Mouse (Mus musculus): ENCODE results near the gene Cdh26. TPM values are rescaled to one million over a fixed set of nuclear protein-coding genes. Genes with fewer than 3 reads are reported as not detected.

Gene Cdh26
- polyA plus RNA-seq, 1 experiment from 2014 or later = 0.55 TPM

DNA sequence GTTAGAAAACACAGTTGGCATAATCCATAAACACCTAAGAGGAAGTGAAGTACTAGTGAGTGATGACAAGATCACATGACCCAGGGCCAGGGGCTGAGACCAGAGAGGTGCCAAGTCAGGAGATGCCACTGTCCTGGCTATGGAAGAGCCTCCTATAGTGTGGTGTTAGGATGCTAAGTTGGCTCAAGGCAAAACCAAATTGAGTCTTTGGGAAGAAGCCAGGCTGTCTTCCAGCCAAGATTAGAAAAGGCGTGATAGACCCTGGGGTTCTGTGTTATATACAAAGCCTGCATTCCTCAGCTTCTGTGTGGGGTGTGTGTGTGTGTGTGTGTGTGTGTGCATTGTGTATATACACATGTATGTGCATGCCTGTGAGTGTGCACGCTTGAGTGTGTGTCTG lies 48.7 kb downstream of the Cdh26 start:
- Histone ChIP-seq H3K27me3 (ENCODE audit: control insufficient read depth, insufficient read depth, low read length) (no peaks in the 10 kb centered on the region), H3K9ac (ENCODE audit: low read length) (no peak overlapping the region), H3K4me1 (ENCODE audit: control insufficient read depth, insufficient read depth, low read length) (no peaks in the 10 kb centered on the region), H3K27ac (replicated peaks; ENCODE audit: low read depth, low read length) (no peak overlapping the region), H3K36me3 (ENCODE audit: control insufficient read depth, insufficient read depth, low read length) (no peaks in the 10 kb centered on the region), H3K9me3 (ENCODE audit: control insufficient read depth, low read length) (no peaks in the 10 kb centered on the region), H3K4me3 (ENCODE audit: low read depth, low read length) (no peak overlapping the region), H3K4me2 (ENCODE audit: low read depth, severe bottlenecking) (no peak overlapping the region)
- DNase-seq (ENCODE audit: low spot score) = no peak
- no peak for ATAC-seq (ENCODE audit: insufficient number of reproducible peaks, low FRiP score, low TSS enrichment, low read depth)
- WGBS = 95% methylated on average over 2 of the region's 2 CpGs

DNA sequence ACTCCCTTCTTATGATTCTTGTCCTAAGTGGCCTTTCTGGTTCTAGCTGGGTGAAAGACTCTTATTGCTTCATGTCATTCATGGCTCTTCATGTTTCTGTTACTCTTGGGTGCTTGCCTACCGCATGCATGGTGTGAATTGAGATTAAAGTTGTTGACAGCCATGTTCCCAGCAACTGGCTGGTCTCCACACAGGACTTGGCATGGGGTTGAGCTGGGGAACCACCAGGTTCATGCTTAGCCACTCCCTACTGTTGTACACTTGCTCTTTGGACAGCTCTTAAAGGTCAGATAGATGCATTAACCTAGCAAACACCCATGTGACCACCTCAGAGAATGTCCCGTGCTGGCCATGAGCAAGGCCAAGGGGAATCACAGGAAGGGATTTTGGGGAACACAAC lies 50.6 kb downstream of the Cdh26 start:
- no peaks in the 10 kb centered on the region for H3K4me1 ChIP-seq (ENCODE audit: control insufficient read depth, insufficient read depth, low read length)
- ATAC-seq (ENCODE audit: insufficient number of reproducible peaks, low FRiP score, low TSS enrichment, low read depth) (no peak), DNase-seq (ENCODE audit: low spot score) (no peak)
- no peak overlapping the region for H3K9ac ChIP-seq (ENCODE audit: low read length)
- H3K27ac ChIP-seq (replicated peaks; ENCODE audit: low read depth, low read length) = no peak overlapping the region
- no peaks in the 10 kb centered on the region for H3K27me3 ChIP-seq (ENCODE audit: control insufficient read depth, insufficient read depth, low read length)
- WGBS = 81% methylated on average over 2 of the region's 2 CpGs
- no peaks in the 10 kb centered on the region for H3K9me3 ChIP-seq (ENCODE audit: control insufficient read depth, low read length)
- H3K4me3 ChIP-seq (ENCODE audit: low read depth, low read length) = no peak overlapping the region
- no peaks in the 10 kb centered on the region for H3K36me3 ChIP-seq (ENCODE audit: control insufficient read depth, insufficient read depth, low read length)
- H3K4me2 ChIP-seq (ENCODE audit: low read depth, severe bottlenecking) = no peak overlapping the region

DNA sequence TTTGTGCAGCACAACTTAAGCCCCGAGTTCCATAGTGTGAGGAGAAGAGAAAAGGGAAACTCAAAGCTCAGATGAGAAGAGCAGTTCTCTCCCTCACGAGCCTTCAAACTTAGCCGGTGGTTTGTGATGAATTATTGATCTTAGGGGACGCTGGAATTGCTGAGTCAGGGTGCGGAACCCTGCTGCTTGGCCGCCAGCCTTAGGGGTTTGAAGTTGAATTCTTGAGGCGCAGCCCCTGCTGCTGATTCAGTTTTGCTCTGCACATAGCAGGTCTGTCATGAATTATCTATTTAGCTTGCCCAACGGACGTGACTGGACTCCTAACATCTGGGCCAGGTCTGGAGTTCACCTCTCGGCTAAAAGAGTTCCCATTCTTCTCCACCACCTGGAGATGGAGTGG lies 53.1 kb downstream of the Cdh26 start:
- H3K4me1 ChIP-seq (ENCODE audit: control insufficient read depth, insufficient read depth, low read length) = peaks cover 3% of the 10 kb centered on the region; the same call in 1 of the 2 replicates
- no peak overlapping the region for H3K9ac ChIP-seq (ENCODE audit: low read length)
- H3K4me3 ChIP-seq (ENCODE audit: low read depth, low read length) = no peak overlapping the region
- no peak overlapping the region for H3K27ac ChIP-seq (replicated peaks; ENCODE audit: low read depth, low read length)
- no peaks in the 10 kb centered on the region for H3K27me3 ChIP-seq (ENCODE audit: control insufficient read depth, insufficient read depth, low read length)
- H3K36me3 ChIP-seq (ENCODE audit: control insufficient read depth, insufficient read depth, low read length) = no peaks in the 10 kb centered on the region
- H3K4me2 ChIP-seq (ENCODE audit: low read depth, severe bottlenecking) = no peak overlapping the region
- WGBS = 53% methylated on average over 10 of the region's 10 CpGs
- H3K9me3 ChIP-seq (ENCODE audit: control insufficient read depth, low read length) = no peaks in the 10 kb centered on the region
- DNase-seq (ENCODE audit: low spot score) (no peak), ATAC-seq (ENCODE audit: insufficient number of reproducible peaks, low FRiP score, low TSS enrichment, low read depth) (no peak)

DNA sequence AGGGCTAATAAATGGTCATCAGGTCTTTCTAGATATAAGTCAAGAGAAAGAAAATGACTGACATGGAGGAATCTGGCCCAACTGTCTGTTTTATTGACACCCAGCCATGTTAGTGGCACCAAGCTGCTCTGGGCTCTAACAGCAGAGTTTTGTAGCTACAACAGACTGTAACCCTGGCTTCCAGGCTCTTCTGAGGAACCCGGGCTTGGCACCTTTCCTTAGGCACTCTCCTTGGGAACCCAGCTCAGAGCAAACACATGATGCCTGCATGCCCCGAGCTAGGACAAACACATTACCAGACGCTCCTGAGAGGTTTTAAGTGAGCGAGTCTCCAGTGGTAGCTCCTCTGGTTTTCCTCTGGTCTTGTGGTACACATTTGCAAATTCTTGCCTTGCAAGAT lies 57.9 kb downstream of the Cdh26 start:
- no peak overlapping the region for H3K4me2 ChIP-seq (ENCODE audit: low read depth, severe bottlenecking)
- no peak for ATAC-seq (ENCODE audit: insufficient number of reproducible peaks, low FRiP score, low TSS enrichment, low read depth)

DNA sequence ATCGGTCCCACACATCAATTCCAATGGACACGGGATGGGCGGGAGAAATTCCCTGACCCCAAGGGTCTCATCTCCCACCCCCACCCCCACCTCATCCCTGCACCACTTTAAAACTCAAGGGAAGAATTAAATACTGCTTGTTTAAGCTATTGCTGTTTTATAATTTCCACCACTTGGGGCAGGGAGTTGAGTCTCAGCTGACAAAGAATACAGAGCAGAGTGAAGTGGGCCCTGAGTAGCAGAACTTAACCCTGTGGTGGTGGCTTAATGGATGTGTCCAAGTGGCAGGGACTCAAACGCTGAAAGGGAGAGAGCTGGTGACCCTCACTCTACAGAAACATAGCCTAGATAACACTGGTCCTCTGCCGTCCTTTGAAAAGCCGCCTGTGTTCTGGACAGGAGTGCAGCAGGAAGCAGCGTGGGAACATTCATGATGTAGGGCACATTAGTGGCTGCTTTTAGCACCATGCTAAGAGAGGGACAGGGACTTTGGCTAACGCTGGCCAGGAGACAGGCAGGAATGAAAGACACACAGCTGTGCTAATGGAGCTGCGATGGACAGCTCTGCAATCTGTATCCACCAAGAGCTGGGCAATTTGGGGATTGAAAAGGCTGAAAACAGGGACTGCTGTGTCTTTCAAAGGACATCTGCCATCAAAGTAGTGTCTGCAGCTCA lies 60.1 kb downstream of the Cdh26 start:
- Histone ChIP-seq H3K4me3 (ENCODE audit: low read depth, low read length) (no peak overlapping the region), H3K36me3 (ENCODE audit: control insufficient read depth, insufficient read depth, low read length) (no peaks in the 10 kb centered on the region), H3K4me1 (ENCODE audit: control insufficient read depth, insufficient read depth, low read length) (peaks cover 8% of the 10 kb centered on the region; the same call in 1 of the 2 replicates), H3K4me2 (ENCODE audit: low read depth, severe bottlenecking) (no peak overlapping the region), H3K9ac (ENCODE audit: low read length) (no peak overlapping the region), H3K27ac (replicated peaks; ENCODE audit: low read depth, low read length) (no peak overlapping the region), H3K27me3 (ENCODE audit: control insufficient read depth, insufficient read depth, low read length) (no peaks in the 10 kb centered on the region), H3K9me3 (ENCODE audit: control insufficient read depth, low read length) (no peaks in the 10 kb centered on the region)
- no peak for ATAC-seq (ENCODE audit: insufficient number of reproducible peaks, low FRiP score, low TSS enrichment, low read depth)
- WGBS = 78% methylated on average over 9 of the region's 9 CpGs
- no peak for DNase-seq (ENCODE audit: low spot score)

More for the DNA sequence above, 57.9 kb downstream of the Cdh26 start:
- no peak for DNase-seq (ENCODE audit: low spot score)
- no peaks in the 10 kb centered on the region for H3K9me3 ChIP-seq (ENCODE audit: control insufficient read depth, low read length)
- H3K36me3 ChIP-seq (ENCODE audit: control insufficient read depth, insufficient read depth, low read length) = no peaks in the 10 kb centered on the region
- H3K9ac ChIP-seq (ENCODE audit: low read length) = no peak overlapping the region
- WGBS = 79% methylated on average over 4 of the region's 4 CpGs
- H3K4me1 ChIP-seq (ENCODE audit: control insufficient read depth, insufficient read depth, low read length) = peaks cover 3% of the 10 kb centered on the region; the same call in 1 of the 2 replicates
- no peak overlapping the region for H3K4me3 ChIP-seq (ENCODE audit: low read depth, low read length)
- no peaks in the 10 kb centered on the region for H3K27me3 ChIP-seq (ENCODE audit: control insufficient read depth, insufficient read depth, low read length)
- H3K27ac ChIP-seq (replicated peaks; ENCODE audit: low read depth, low read length) = no peak overlapping the region

DNA sequence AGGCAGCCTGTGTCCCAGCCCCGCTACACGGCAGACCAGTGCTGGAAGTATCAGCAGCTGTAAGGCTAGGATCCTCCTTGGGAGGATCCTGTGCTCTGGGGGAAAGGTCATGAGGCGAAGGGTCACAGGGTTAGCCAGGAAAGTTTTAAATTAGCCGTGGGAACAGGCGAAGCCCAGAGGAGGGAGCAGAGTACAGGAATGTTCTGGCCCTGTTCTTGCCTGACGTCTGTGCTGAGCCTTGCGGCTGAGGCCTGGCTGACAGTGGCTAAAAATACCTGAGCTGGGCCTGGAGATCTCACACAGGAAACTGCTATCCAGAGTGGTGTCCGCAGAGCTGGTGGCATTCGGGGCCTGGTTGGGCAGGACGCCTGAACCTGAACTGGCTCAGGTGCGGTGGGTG lies 63.7 kb downstream of the Cdh26 start:
- ATAC-seq (ENCODE audit: insufficient number of reproducible peaks, low FRiP score, low TSS enrichment, low read depth) (no peak), DNase-seq (ENCODE audit: low spot score) (no peak)
- Histone ChIP-seq H3K4me3 (ENCODE audit: low read depth, low read length) (no peak overlapping the region), H3K9me3 (ENCODE audit: control insufficient read depth, low read length) (no peaks in the 10 kb centered on the region), H3K9ac (ENCODE audit: low read length) (0 out of 2 replicates have a peak overlapping the region, but pooled peaks have one; percentile 34), H3K4me2 (ENCODE audit: low read depth, severe bottlenecking) (no peak overlapping the region), H3K27me3 (ENCODE audit: control insufficient read depth, insufficient read depth, low read length) (no peaks in the 10 kb centered on the region), H3K4me1 (ENCODE audit: control insufficient read depth, insufficient read depth, low read length) (0 out of 2 replicates have a peak, but pooled peaks cover 5% of the 10 kb centered on the region), H3K36me3 (ENCODE audit: control insufficient read depth, insufficient read depth, low read length) (no peaks in the 10 kb centered on the region), H3K27ac (replicated peaks; ENCODE audit: low read depth, low read length) (no peak overlapping the region)
- 56% methylated on average over 11 of the region's 11 CpGs for WGBS

DNA sequence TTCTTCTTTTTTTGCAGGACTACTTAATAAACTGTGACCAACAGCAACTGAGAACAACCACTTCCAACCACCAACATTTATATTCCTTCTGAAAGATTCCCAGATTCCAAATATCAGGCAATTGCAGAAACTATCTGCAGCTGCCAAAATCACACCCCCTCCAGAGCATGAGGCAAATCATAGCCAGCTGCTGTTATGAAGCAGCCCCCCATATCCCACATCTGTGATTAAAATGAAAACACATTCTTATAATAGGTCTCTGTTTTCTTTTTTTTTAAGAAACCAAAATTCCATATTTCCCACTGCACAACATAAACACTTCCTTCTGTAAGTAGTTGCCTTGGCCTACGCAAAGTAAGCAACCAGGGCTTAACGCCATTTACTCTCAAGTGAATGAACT lies 65.5 kb downstream of the Cdh26 start:
- H3K27me3 ChIP-seq (ENCODE audit: control insufficient read depth, insufficient read depth, low read length) = no peaks in the 10 kb centered on the region
- H3K36me3 ChIP-seq (ENCODE audit: control insufficient read depth, insufficient read depth, low read length) = no peaks in the 10 kb centered on the region
- no peak for DNase-seq (ENCODE audit: low spot score)
- H3K9me3 ChIP-seq (ENCODE audit: control insufficient read depth, low read length) = no peaks in the 10 kb centered on the region; the same call in 1 of the 2 replicates
- no peak overlapping the region for H3K27ac ChIP-seq (replicated peaks; ENCODE audit: low read depth, low read length)
- no peak for ATAC-seq (ENCODE audit: insufficient number of reproducible peaks, low FRiP score, low TSS enrichment, low read depth)
- 0 out of 2 replicates have a peak, but pooled peaks cover 5% of the 10 kb centered on the region for H3K4me1 ChIP-seq (ENCODE audit: control insufficient read depth, insufficient read depth, low read length)
- 80% methylated on average over 2 of the region's 2 CpGs for WGBS
- H3K9ac ChIP-seq (ENCODE audit: low read length) = no peak overlapping the region
- no peak overlapping the region for H3K4me2 ChIP-seq (ENCODE audit: low read depth, severe bottlenecking)
- H3K4me3 ChIP-seq (ENCODE audit: low read depth, low read length) = no peak overlapping the region

DNA sequence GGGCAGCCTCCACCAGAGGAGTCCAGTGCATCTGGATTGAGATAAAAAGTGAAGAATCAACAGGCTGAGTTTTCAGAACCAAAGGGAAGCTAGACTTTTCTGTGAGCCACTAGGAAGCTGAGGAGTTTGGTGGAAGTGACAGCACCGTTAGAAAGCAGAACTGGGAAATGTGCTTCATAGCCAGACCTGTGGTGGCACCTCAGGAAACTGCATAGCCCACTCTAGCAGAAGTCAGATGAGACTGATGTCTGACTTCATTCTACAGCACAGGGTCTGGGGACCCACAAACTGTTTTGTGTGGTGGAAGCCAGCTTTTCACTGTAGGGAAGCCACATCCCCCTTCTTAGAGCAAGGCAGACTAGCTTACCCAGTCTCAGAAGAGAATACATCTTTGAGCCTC lies 67.6 kb downstream of the Cdh26 start:
- no peak for DNase-seq (ENCODE audit: low spot score)
- 82% methylated on average over 1 of the region's 1 CpGs for WGBS

More for the DNA sequence above, 67.6 kb downstream of the Cdh26 start:
- Histone ChIP-seq H3K27me3 (ENCODE audit: control insufficient read depth, insufficient read depth, low read length) (no peaks in the 10 kb centered on the region), H3K9me3 (ENCODE audit: control insufficient read depth, low read length) (no peaks in the 10 kb centered on the region; the same call in 1 of the 2 replicates), H3K27ac (replicated peaks; ENCODE audit: low read depth, low read length) (no peak overlapping the region), H3K4me2 (ENCODE audit: low read depth, severe bottlenecking) (no peak overlapping the region), H3K4me3 (ENCODE audit: low read depth, low read length) (no peak overlapping the region), H3K9ac (ENCODE audit: low read length) (no peak overlapping the region), H3K36me3 (ENCODE audit: control insufficient read depth, insufficient read depth, low read length) (no peaks in the 10 kb centered on the region), H3K4me1 (ENCODE audit: control insufficient read depth, insufficient read depth, low read length) (0 out of 2 replicates have a peak, but pooled peaks cover 5% of the 10 kb centered on the region)
- ATAC-seq (ENCODE audit: insufficient number of reproducible peaks, low FRiP score, low TSS enrichment, low read depth) = no peak

All from limb, embryonic 11.5 days (tissue).